Mouse (Mus musculus): ENCODE measurements around the gene Tenm4.

Gene Tenm4

GRCm38 (mm10) chr7:96880221-96880944, 709.3 kb downstream of the Tenm4 start:
- DNase-seq: no peak

GRCm38 (mm10) chr7:96883297-96883696, 712.3 kb downstream of the Tenm4 start:
- DNase-seq: no peak

GRCm38 (mm10) chr7:96887088-96887654, 716.1 kb downstream of the Tenm4 start:
- DNase-seq: no peak

- no peak for DNase-seq
These were observed 718.3 kb downstream of the Tenm4 start for GRCm38 (mm10) chr7:96889061-96890034.

GRCm38 (mm10) chr7:96890035-96890621, 719.1 kb downstream of the Tenm4 start:
- no peak for DNase-seq

- no peak for DNase-seq
These were observed 719.9 kb downstream of the Tenm4 start for GRCm38 (mm10) chr7:96890987-96891386.

GRCm38 (mm10) chr7:96899036-96899569, 728.1 kb downstream of the Tenm4 start:
- DNase-seq: no peak

- DNase-seq: no peak
These were observed 731.1 kb downstream of the Tenm4 start for GRCm38 (mm10) chr7:96902183-96902582.

GRCm38 (mm10) chr7:96903088-96903985, 732.3 kb downstream of the Tenm4 start:
- DNase-seq: no peak

- DNase-seq: no peak
These were observed 733.4 kb downstream of the Tenm4 start for GRCm38 (mm10) chr7:96904442-96904841.

GRCm38 (mm10) chr7:96904936-96905335, 733.9 kb downstream of the Tenm4 start:
- DNase-seq: no peak

GRCm38 (mm10) chr7:96905422-96905821, 734.4 kb downstream of the Tenm4 start:
- no peak for DNase-seq

- DNase-seq: no peak
These were observed 735.2 kb downstream of the Tenm4 start for GRCm38 (mm10) chr7:96906216-96906615.

- DNase-seq: no peak
These were observed 737.1 kb downstream of the Tenm4 start for GRCm38 (mm10) chr7:96907971-96908680.

GRCm38 (mm10) chr7:96909856-96910255, 738.8 kb downstream of the Tenm4 start:
- DNase-seq: no peak

GRCm38 (mm10) chr7:96910310-96910960, 739.4 kb downstream of the Tenm4 start:
- no peak for DNase-seq

GRCm38 (mm10) chr7:96914031-96914430, 743.0 kb downstream of the Tenm4 start:
- peak; percentile 64 for DNase-seq

- DNase-seq: peak; percentile 54
These were observed 744.5 kb downstream of the Tenm4 start for GRCm38 (mm10) chr7:96915452-96916105.

GRCm38 (mm10) chr7:96920447-96921095, 749.5 kb downstream of the Tenm4 start:
- no peak for DNase-seq
